Mouse (Mus musculus) testis, adult 2 months (tissue): ENCODE results near the gene Relt.

Source experiments
- CTCF ChIP-seq: fragments of 200-500 bp; IDR thresholded peaks from 2 replicates; pipeline ENCODE4 v1.5.1; 2012; ENCODE audit warnings: low read depth, mild to moderate bottlenecking, inconsistent platforms, low read length, moderate library complexity; ENCODE audit not compliant: control insufficient read depth, insufficient read depth, insufficient replicate concordance
- POLR2A ChIP-seq: fragments of 200-500 bp; IDR thresholded peaks from 2 replicates; pipeline ENCODE4 v1.6.1; 2012; ENCODE audit warnings: low read depth, mild to moderate bottlenecking, inconsistent platforms, low read length, moderate library complexity; ENCODE audit not compliant: control insufficient read depth

DNA sequence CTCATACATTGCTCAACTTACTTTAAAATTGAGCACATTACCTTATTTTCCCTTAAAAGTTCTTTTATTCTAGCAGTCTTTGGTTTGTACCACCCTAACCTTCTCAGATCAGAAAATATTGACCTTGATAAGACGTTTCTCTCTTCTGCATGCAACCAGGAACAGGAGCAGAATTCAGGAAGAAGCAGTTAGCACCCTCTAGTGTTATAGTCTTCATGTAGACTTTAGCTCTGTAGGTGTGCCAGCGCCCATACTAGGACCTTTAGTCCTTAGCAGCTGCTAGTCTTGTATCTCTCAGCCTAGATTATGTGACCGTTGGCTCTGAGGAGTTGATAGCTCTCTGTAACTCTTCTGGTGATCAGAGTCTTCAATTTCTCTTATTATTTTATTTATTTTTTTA, 64.4 kb downstream of the Relt start:
- TF ChIP-seq POLR2A (no peak), CTCF (no peak)
